Mouse (Mus musculus) lung, embryonic 14.5 days (tissue): ENCODE results near the gene Serpina3k. TPM values are rescaled to one million over a fixed set of nuclear protein-coding genes. Genes with fewer than 3 reads are reported as not detected.
"Not testable (repeated sequence)": the region's sequence is repeated elsewhere in the genome, so short reads cannot be mapped to it uniquely, and the experiment has no call there.

Experiments
- ATAC-seq: fragments of 200-750 bp; cut with Nextera tagmentation; 2 replicates; pipeline ENCODE4 v1.8.0; 2017; ENCODE audit warnings: mild to moderate bottlenecking, moderate TSS enrichment, moderate library complexity; ENCODE audit not compliant: insufficient read depth
- DNase-seq: peaks from one replicate; pipeline ENCODE4 v3.0.0-alpha.2; 2015
- H3K27ac ChIP-seq: fragments of 300-500 bp; sonication (generic); 2 replicates; pipeline ENCODE4 v1.5.1; 2014; ENCODE audit warnings: low read depth, mild to moderate bottlenecking, moderate library complexity
- H3K27me3 ChIP-seq: fragments of 300-500 bp; sonication (generic); 2 replicates; pipeline ENCODE4 v1.6.1; 2014; ENCODE audit warnings: low read length, control low read depth; ENCODE audit not compliant: insufficient read depth
- H3K36me3 ChIP-seq: fragments of 300-500 bp; sonication (generic); 2 replicates; pipeline ENCODE4 v1.6.1; 2014; ENCODE audit warnings: control low read depth; ENCODE audit not compliant: insufficient read depth
- H3K4me1 ChIP-seq: fragments of 300-500 bp; sonication (generic); 2 replicates; pipeline ENCODE4 v1.6.1; 2014; ENCODE audit warnings: antibody characterized with exemption, control low read depth; ENCODE audit not compliant: insufficient read depth
- H3K4me2 ChIP-seq: fragments of 300-500 bp; sonication (generic); 2 replicates; pipeline ENCODE4 v1.6.1; 2014; ENCODE audit warnings: mild to moderate bottlenecking
- H3K4me3 ChIP-seq: fragments of 300-500 bp; sonication (generic); 2 replicates; pipeline ENCODE4 v1.5.1; 2014; ENCODE audit warnings: low read depth, low read length
- H3K9ac ChIP-seq: fragments of 300-500 bp; sonication (generic); 2 replicates; pipeline ENCODE4 v1.6.1; 2014
- H3K9me3 ChIP-seq: fragments of 300-500 bp; sonication (generic); 2 replicates; pipeline ENCODE4 v1.6.1; 2016; ENCODE audit warnings: low read depth, low read length, control low read depth
- CTCF ChIP-seq: IDR thresholded peaks from 2 replicates; pipeline ENCODE4 v1.5.1; 2016; ENCODE audit warnings: antibody characterized with exemption, low read depth
- WGBS: fragments of 180-500 bp; shearing (Covaris S2); extraction: QIAGEN DNeasy Blood & Tissue Kit; methylation state at CpG from one replicate; pipeline ENCODE4 v1.1.7; 2014; 5-methylcytosine and 5-hydroxymethylcytosine counted together
- polyA plus RNA-seq: library from polyadenylated mRNA; unstranded; fragments of >200 nt; fragmentation: Nextera tagmentation; extraction: Ambion mirVana; gene quantifications from 2 replicates; pipeline ENCODE4 v1.2.1, GENCODE M21; 2014

The Serpina3k gene
- not detected in 2 replicates for polyA plus RNA-seq

GRCm38 (mm10) chr12:104338226-104338625 lies at the start of gene Serpina3k, which contains the start of gene Serpina3m:
Gene Serpina3k (plus strand): TSS chr12:104338486.
Gene Serpina3m (plus strand): TSS chr12:104338486.
- not testable (repeated sequence) for ATAC-seq, H3K27ac ChIP-seq
- WGBS = 75% methylated on average over 3 of the region's 3 CpGs

GRCm38 (mm10) chr12:104289872-104290271 lies 48.4 kb upstream of the Serpina3k start:
- no peak overlapping the region for H3K9ac ChIP-seq
- no peak overlapping the region for H3K4me2 ChIP-seq
- no peaks in the 10 kb centered on the region for H3K4me1 ChIP-seq
- no peaks in the 10 kb centered on the region for H3K27me3 ChIP-seq
- no peak overlapping the region for H3K4me3 ChIP-seq
- TF ChIP-seq CTCF = no peak
- H3K36me3 ChIP-seq = no peaks in the 10 kb centered on the region
- DNase-seq = no peak
- H3K9me3 ChIP-seq = no peaks in the 10 kb centered on the region; the same call in 1 of the 2 replicates
- H3K27ac ChIP-seq = no peak overlapping the region
- no peak for ATAC-seq
- 32% methylated on average over 4 of the region's 4 CpGs for WGBS

More at GRCm38 (mm10) chr12:104338226-104338625, at the start of gene Serpina3k, which contains the start of gene Serpina3m:
- not testable (repeated sequence) for H3K4me1 ChIP-seq, H3K4me2 ChIP-seq, H3K4me3 ChIP-seq, DNase-seq, H3K27me3 ChIP-seq, H3K9ac ChIP-seq, H3K36me3 ChIP-seq, H3K9me3 ChIP-seq

- no peak for DNase-seq
- Histone ChIP-seq H3K36me3 (no peaks in the 10 kb centered on the region), H3K9ac (no peak overlapping the region), H3K27ac (no peak overlapping the region), H3K4me2 (no peak overlapping the region), H3K27me3 (no peaks in the 10 kb centered on the region), H3K4me3 (no peak overlapping the region), H3K4me1 (no peaks in the 10 kb centered on the region), H3K9me3 (no peaks in the 10 kb centered on the region)
- 76% methylated on average over 2 of the region's 2 CpGs for WGBS
- ATAC-seq = no peak
- TF ChIP-seq CTCF = no peak
These were observed 44.3 kb upstream of the Serpina3k start for GRCm38 (mm10) chr12:104293963-104294362.

- no peak overlapping the region for H3K27ac ChIP-seq
- 86% methylated on average over 2 of the region's 2 CpGs for WGBS
- no peak for ATAC-seq
These were observed 40.2 kb upstream of the Serpina3k start for GRCm38 (mm10) chr12:104298049-104298448.

GRCm38 (mm10) chr12:104305991-104306390 lies 32.3 kb upstream of the Serpina3k start:
- no peaks in the 10 kb centered on the region for H3K9me3 ChIP-seq
- H3K9ac ChIP-seq = no peak overlapping the region
- WGBS = 82% methylated on average over 4 of the region's 4 CpGs
- no peaks in the 10 kb centered on the region for H3K36me3 ChIP-seq
- H3K27me3 ChIP-seq = no peaks in the 10 kb centered on the region
- DNase-seq = no peak
- no peak for ATAC-seq
- H3K4me2 ChIP-seq = no peak overlapping the region
- no peak overlapping the region for H3K27ac ChIP-seq
- no peak overlapping the region for H3K4me3 ChIP-seq
- TF ChIP-seq CTCF = no peak
- H3K4me1 ChIP-seq = no peaks in the 10 kb centered on the region

More at GRCm38 (mm10) chr12:104298049-104298448, 40.2 kb upstream of the Serpina3k start:
- TF ChIP-seq CTCF = no peak
- no peak overlapping the region for H3K4me2 ChIP-seq
- no peak overlapping the region for H3K4me3 ChIP-seq
- H3K9me3 ChIP-seq = no peaks in the 10 kb centered on the region
- no peaks in the 10 kb centered on the region for H3K4me1 ChIP-seq
- no peaks in the 10 kb centered on the region for H3K36me3 ChIP-seq
- no peaks in the 10 kb centered on the region for H3K27me3 ChIP-seq
- no peak for DNase-seq
- H3K9ac ChIP-seq = no peak overlapping the region

- Histone ChIP-seq H3K4me2 (no peak within 1 kb of the TSS), H3K9me3 (no peaks in the 10 kb centered on the region), H3K4me3 (no peak within 1 kb of the TSS), H3K4me1 (no peaks in the 10 kb centered on the region), H3K36me3 (no peaks in the 10 kb centered on the region), H3K27ac (no peak within 1 kb of the TSS), H3K27me3 (no peaks in the 10 kb centered on the region), H3K9ac (no peak within 1 kb of the TSS)
- WGBS = 86% methylated on average over 1 of the region's 1 CpGs
- ATAC-seq = no peak
- no peak for DNase-seq
- TF ChIP-seq CTCF = no peak
These were observed 24.0 kb upstream of the Serpina3k start, which contains the start of gene Serpina3j for GRCm38 (mm10) chr12:104314253-104314652. Gene Serpina3j (plus strand): TSS chr12:104314553.

- Histone ChIP-seq H3K4me3 (no peak overlapping the region), H3K27ac (no peak overlapping the region), H3K36me3 (no peaks in the 10 kb centered on the region), H3K4me2 (no peak overlapping the region), H3K9ac (no peak overlapping the region), H3K27me3 (no peaks in the 10 kb centered on the region), H3K9me3 (no peaks in the 10 kb centered on the region), H3K4me1 (no peaks in the 10 kb centered on the region)
- peak; percentile 95 for ATAC-seq
- TF ChIP-seq CTCF = no peak
- DNase-seq = peak; percentile 76
- WGBS = 35% methylated on average over 1 of the region's 1 CpGs
These were observed 15.8 kb upstream of the Serpina3k start for GRCm38 (mm10) chr12:104322454-104322853.

- no peak overlapping the region for H3K9ac ChIP-seq
- H3K4me3 ChIP-seq = no peak overlapping the region
- no peaks in the 10 kb centered on the region for H3K36me3 ChIP-seq
- TF ChIP-seq CTCF = no peak
- no peaks in the 10 kb centered on the region for H3K4me1 ChIP-seq
- DNase-seq = no peak
- 41% methylated on average over 1 of the region's 1 CpGs for WGBS
- H3K27ac ChIP-seq = no peak overlapping the region
- H3K9me3 ChIP-seq = no peaks in the 10 kb centered on the region
- H3K27me3 ChIP-seq = no peaks in the 10 kb centered on the region
- H3K4me2 ChIP-seq = no peak overlapping the region
- no peak for ATAC-seq
These were observed 6.6 kb upstream of the Serpina3k start for GRCm38 (mm10) chr12:104331701-104332100.

GRCm38 (mm10) chr12:104336873-104337272 lies 1.4 kb upstream of the Serpina3k start:
- not testable (repeated sequence) for H3K9me3 ChIP-seq, H3K4me2 ChIP-seq, H3K9ac ChIP-seq, H3K4me3 ChIP-seq, DNase-seq, H3K27ac ChIP-seq, H3K4me1 ChIP-seq, H3K27me3 ChIP-seq, H3K36me3 ChIP-seq, ATAC-seq
